Mouse (Mus musculus) layer of hippocampus, postnatal 14 days (tissue): ENCODE results near the gene Pot1a. TPM values are rescaled to one million over a fixed set of nuclear protein-coding genes. Genes with fewer than 3 reads are reported as not detected.

Experiments used
- DNase-seq, 2 experiments: peaks; one replicate each; pipeline ENCODE4 v3.0.0; 2021 to 2022; ENCODE audit warnings: low spot score in 2 of 2, mixed read lengths in 1 of 2
- long read RNA-seq, 2 experiments: library from polyadenylated mRNA; stranded (forward); transcript quantifications; one replicate each; pipeline ENCODE4 v2.0.0; 2021
- total RNA-seq, 2 experiments: library from RNA; stranded (reverse); gene quantifications; 2 replicates each; pipeline ENCODE4 v1.2.3; 2021

Gene Pot1a
- 10 to 100 TPM; 16.0 to 18.0 TPM for total RNA-seq
- long read RNA-seq, experiment 1, partial matches to known transcripts, result 0 of 4 reads
- long read RNA-seq, experiment 1, other reads (novel, unspliced or antisense), result 0 of 4 reads
- long read RNA-seq, experiment 2, transcript Pot1a-203 (18 exons, 3,151 nt), result major isoform, 5 of 8 reads
- long read RNA-seq, experiment 2, partial matches to known transcripts, result 1 of 8 reads
- long read RNA-seq, experiment 2, other reads (novel, unspliced or antisense), result 2 of 8 reads

- peak; percentile 96 to 97 for DNase-seq
Measured at GRCm38 (mm10) chr6:25808806-25809495, at the start of gene Pot1a. Pot1a (minus strand) TSS chr6:25809246.

DNA sequence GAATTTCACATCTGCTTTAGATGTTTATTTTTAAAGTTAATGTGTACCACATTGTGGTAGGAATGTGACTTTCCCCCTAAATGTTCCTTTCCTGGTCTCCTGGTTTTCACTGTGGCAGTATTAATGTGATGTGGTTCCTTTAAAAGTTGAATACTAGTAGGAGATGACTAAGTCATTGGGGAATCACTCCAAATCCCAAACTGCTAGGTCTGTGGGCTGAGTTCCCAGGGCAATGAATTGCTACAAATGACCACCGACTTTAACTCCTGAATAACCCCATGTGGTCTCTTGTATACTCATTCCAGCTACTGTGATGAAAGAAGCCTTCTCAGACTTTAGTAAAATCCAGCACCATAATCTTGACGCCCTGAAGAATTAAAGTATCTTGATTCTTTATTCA, 27.2 kb upstream of the Pot1a start:
- no peak for DNase-seq

DNA sequence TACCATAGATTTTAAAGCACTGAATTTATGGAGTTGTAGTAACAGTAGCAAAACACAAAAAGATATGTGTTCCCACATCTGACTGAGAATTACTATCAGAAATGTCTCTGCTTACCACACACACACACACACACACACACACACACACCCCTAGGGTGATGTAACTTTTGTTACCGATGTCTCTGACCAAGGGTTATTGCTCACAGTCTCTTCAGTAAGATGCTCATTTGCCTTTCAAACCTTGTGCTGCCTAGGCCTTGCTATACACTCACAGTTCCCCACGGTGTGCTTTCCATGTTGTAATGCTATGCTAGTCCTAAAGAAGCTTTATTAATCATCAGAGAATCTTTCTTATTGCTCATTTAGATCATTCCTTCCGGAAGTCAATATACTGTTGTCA, 3.0 kb downstream of the Pot1a start:
- DNase-seq, result no peak

DNA sequence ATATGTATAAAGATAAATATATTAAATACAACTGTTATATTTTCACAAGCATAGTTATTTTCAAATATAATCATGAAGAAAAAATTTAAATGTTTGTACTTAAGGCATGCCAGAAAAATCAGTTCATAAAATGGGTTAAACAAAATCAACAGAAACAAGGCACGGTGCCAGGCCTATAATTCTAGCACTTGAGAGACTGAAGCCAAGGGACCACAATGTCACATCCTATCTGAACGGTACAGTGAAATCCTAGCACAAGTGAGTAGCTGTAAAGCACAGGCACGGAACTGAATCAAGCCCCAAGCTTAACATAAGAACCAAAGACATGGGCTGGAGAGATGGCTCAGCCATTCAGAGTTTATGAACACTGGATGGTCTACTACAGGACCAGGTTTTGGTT, 6.8 kb downstream of the Pot1a start:
- no peak for DNase-seq

- no peak for DNase-seq
Measured at GRCm38 (mm10) chr6:25801230-25801629, 7.8 kb downstream of the Pot1a start.

GRCm38 (mm10) chr6:25768238-25768637, 40.8 kb downstream of the Pot1a start:
- DNase-seq, result no peak

GRCm38 (mm10) chr6:25767552-25767951, 41.5 kb downstream of the Pot1a start:
- DNase-seq, result no peak

GRCm38 (mm10) chr6:25767073-25767472, 42.0 kb downstream of the Pot1a start:
- DNase-seq, result peak; percentile 26 to 43

GRCm38 (mm10) chr6:25766283-25766682, 42.8 kb downstream of the Pot1a start:
- peak in 1 of 2 experiments; percentile 4 for DNase-seq

GRCm38 (mm10) chr6:25752651-25753050, 56.4 kb downstream of the Pot1a start:
- peak in 1 of 2 experiments; percentile 39 for DNase-seq

GRCm38 (mm10) chr6:25736533-25736932, 72.5 kb downstream of the Pot1a start:
- DNase-seq, result no peak

DNA sequence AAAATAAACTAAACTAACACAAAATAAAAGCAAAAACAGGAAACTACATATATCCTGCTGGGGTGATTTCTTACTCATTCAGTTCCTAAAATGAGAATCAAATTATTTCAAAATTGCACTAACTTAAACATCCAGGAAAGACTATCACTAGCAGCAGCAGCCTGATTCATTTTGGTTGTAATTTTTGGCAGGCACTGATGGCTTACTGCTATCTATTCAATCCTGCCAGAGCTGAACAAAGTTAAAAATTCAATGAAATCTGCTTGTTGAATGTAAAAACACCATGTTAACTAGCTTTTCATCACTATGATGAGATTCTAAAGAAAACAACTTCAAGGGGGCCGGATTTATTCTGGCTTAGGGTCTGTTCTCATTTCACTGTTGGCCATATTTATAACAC, 82.5 kb downstream of the Pot1a start:
- peak in 1 of 2 experiments; percentile 26 for DNase-seq

DNA sequence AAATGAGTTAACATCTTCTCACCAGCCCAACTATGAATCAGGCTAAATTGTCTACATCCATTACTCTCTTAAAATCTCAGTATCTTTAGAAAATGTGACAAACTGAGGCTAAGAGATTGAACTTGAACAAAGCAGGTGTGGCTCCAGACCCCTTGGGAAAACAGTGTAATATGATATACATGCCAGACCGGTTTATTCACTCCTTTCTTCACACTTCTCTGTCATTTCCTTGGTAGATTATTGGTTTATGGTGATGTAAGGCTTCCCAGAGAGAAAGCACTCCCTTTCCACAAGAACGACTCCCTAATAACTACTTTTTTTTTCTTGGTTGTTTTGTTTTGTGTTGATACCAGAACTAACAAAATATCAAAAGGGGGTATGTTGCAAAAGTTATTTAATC, 98.4 kb downstream of the Pot1a start:
- DNase-seq, result no peak

GRCm38 (mm10) chr6:25709250-25709895, 99.7 kb downstream of the Pot1a start:
- peak; percentile 60 to 68 for DNase-seq

GRCm38 (mm10) chr6:25699956-25700355, 109.1 kb downstream of the Pot1a start:
- no peak for DNase-seq

Other genes with a start within 250 kb of the Pot1a start
- gene Gpr37, start 118.5 kb downstream of the Pot1a start, total RNA-seq, result 10 to 100 TPM; 36.9 TPM